Mouse (Mus musculus): ENCODE data around the gene Hoxa6.

Gene Hoxa6

DNA sequence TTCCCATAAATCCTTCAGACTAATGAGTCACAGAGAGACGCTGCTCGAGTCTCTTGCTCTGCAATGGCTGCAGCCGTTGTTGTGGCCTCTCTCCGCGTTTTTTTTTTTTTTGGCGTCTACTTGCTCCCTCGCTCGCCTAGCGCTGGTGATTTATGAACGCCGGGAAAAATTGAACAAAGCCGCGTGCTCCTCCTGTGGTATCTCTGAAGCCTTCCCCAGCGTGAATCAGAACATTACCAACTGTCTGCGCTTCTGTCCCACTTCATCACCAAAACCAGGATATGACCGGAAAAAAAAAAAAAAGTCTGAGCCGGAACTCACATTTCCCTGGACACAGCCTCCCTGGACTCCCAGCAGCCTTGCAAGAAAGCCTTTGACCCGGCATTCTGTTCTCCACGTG is 23.3 kb downstream of the Hoxa6 start:
- no peak for TF ChIP-seq CTCF (conservative IDR thresholded peaks at IDR 0.05; ENCODE audit: low read length)
- no peak for TF ChIP-seq NANOG (IDR thresholded peaks at IDR 0.05; ENCODE audit: borderline replicate concordance, low read length)
- TF ChIP-seq POU5F1 (IDR thresholded peaks at IDR 0.05; ENCODE audit: borderline replicate concordance, low read length) = no peak
- Histone ChIP-seq H3K4me1 (replicated peaks; ENCODE audit: low read depth, low read length) (peaks cover 18% of the 10 kb centered on the region), H3K27me3 (ENCODE audit: insufficient read depth, low read length) (peaks cover 99% of the 10 kb centered on the region), H3K9me3 (ENCODE audit: low read length) (no peaks in the 10 kb centered on the region), H3K4me3 (replicated peaks; ENCODE audit: low read length) (no peak overlapping the region), H3K36me3 (ENCODE audit: insufficient read depth, low read length) (no peaks in the 10 kb centered on the region)

DNA sequence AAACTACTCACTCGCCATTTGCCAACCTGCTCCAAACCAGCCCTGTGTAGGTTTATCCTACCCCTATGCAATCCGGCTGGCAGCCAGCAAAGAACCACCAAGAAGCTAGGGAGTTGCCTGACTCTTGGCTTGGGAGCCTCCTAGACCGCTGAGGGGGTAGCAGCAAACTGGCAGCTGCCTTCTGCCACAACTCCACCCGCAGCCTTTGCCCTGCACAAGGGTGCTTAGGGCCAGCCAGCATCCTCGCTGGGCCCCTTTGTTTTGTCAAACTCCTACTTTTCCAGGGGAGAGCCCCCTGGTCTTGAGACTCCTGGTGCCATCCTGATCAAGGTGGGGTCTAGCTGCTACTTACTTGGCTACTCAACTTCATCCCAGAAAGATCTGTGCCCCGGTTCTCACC is 23.9 kb downstream of the Hoxa6 start:
- peaks cover 20% of the 10 kb centered on the region for H3K4me1 ChIP-seq (replicated peaks; ENCODE audit: low read depth, low read length)
- TF ChIP-seq CTCF (conservative IDR thresholded peaks at IDR 0.05; ENCODE audit: low read length) (no peak), NANOG (IDR thresholded peaks at IDR 0.05; ENCODE audit: borderline replicate concordance, low read length) (no peak), POU5F1 (IDR thresholded peaks at IDR 0.05; ENCODE audit: borderline replicate concordance, low read length) (no peak)
- H3K4me3 ChIP-seq (replicated peaks; ENCODE audit: low read length) = no peak overlapping the region
- H3K27me3 ChIP-seq (ENCODE audit: insufficient read depth, low read length) = peaks cover 99% of the 10 kb centered on the region
- no peaks in the 10 kb centered on the region for H3K36me3 ChIP-seq (ENCODE audit: insufficient read depth, low read length)
- H3K9me3 ChIP-seq (ENCODE audit: low read length) = no peaks in the 10 kb centered on the region

DNA sequence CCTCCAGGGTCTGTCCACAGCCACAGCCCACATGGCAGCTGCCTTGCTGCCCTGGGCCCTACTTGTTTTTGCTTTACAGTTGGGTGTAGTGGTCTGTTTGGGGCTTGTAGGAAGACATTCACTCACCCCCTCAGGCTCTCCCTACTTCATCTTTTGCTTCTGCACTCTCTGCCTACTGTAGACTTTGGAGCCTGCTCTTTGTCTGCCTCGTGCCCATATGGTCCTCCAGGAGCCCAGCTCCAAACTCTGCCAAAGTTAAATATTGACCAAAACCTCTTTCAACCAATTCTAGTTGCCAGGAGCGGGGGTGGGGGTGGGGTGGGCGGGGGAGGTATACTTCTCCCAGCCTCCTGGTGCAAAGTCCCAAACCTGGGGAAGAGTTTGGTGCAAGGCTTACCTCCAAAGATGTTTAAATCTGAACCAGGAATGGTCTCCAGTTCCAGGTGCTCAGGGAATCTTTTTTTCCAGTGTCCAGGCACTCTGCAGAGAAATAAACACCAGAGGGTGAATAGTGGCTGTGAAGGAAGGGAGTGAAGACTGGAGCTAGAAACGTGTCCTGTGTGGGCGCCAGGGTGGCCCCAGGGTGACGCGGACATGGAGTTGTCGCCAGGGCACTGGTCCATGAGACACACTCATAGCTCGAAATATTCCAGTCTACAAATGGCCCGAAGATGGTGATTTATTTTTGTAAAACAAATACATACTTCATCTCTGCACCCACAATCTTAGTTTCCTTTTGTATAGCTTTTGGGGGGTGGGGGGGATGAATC is 25.0 kb downstream of the Hoxa6 start:
- no peaks in the 10 kb centered on the region for H3K9me3 ChIP-seq (ENCODE audit: low read length)
- peaks cover 99% of the 10 kb centered on the region for H3K27me3 ChIP-seq (ENCODE audit: insufficient read depth, low read length)
- peaks cover 23% of the 10 kb centered on the region for H3K4me1 ChIP-seq (replicated peaks; ENCODE audit: low read depth, low read length)
- TF ChIP-seq POU5F1 (IDR thresholded peaks at IDR 0.05; ENCODE audit: borderline replicate concordance, low read length) (no peak), CTCF (conservative IDR thresholded peaks at IDR 0.05; ENCODE audit: low read length) (no peak), NANOG (IDR thresholded peaks at IDR 0.05; ENCODE audit: borderline replicate concordance, low read length) (no peak)
- no peak overlapping the region for H3K4me3 ChIP-seq (replicated peaks; ENCODE audit: low read length)
- H3K36me3 ChIP-seq (ENCODE audit: insufficient read depth, low read length) = no peaks in the 10 kb centered on the region

DNA sequence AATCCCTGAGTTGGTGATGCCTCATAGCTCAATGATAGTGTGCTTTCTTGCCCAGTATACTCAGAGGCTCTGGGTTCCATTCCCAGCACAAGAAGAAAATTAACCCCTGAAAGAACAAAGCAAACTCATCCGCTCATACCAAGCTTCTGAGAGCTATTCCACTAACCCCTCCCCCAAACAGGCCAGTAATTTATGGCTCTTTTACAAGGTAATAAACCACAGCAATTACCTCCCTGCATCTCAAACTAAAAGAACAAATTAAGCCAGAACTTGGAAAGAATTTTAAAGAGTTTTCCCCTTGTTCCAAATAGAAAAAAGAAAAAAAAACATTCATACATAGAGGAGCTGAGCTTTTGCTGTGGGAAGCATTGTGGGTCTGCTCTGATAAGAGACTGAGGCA is 25.7 kb downstream of the Hoxa6 start:
- peaks cover 99% of the 10 kb centered on the region for H3K27me3 ChIP-seq (ENCODE audit: insufficient read depth, low read length)
- TF ChIP-seq NANOG (IDR thresholded peaks at IDR 0.05; ENCODE audit: borderline replicate concordance, low read length) (no peak), CTCF (conservative IDR thresholded peaks at IDR 0.05; ENCODE audit: low read length) (no peak), POU5F1 (IDR thresholded peaks at IDR 0.05; ENCODE audit: borderline replicate concordance, low read length) (no peak)
- H3K4me3 ChIP-seq (replicated peaks; ENCODE audit: low read length) = no peak overlapping the region
- peaks cover 23% of the 10 kb centered on the region for H3K4me1 ChIP-seq (replicated peaks; ENCODE audit: low read depth, low read length)
- no peaks in the 10 kb centered on the region for H3K9me3 ChIP-seq (ENCODE audit: low read length)
- no peaks in the 10 kb centered on the region for H3K36me3 ChIP-seq (ENCODE audit: insufficient read depth, low read length)

DNA sequence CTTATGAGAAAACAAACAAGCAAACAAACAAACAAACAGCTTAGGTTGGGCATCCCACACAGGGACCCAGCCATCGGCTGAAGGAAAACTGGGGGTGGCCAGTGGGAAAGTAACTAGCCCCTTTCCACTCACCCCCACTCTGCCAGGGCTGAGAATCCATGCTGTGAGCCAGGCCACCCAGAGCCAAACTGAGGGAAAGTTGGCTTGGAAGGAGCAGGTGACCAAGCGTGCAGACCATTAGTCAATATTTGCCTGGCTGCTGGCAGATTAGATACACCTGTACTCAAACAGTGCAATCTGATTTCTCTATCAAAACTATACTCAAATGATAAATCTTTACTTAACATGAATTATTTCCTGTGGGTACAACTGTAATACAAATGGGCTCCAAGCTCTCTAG is 26.5 kb downstream of the Hoxa6 start:
- Histone ChIP-seq H3K4me3 (replicated peaks; ENCODE audit: low read length) (no peak overlapping the region), H3K4me1 (replicated peaks; ENCODE audit: low read depth, low read length) (peaks cover 29% of the 10 kb centered on the region), H3K9me3 (ENCODE audit: low read length) (no peaks in the 10 kb centered on the region), H3K36me3 (ENCODE audit: insufficient read depth, low read length) (no peaks in the 10 kb centered on the region), H3K27me3 (ENCODE audit: insufficient read depth, low read length) (peaks cover 99% of the 10 kb centered on the region)
- TF ChIP-seq NANOG (IDR thresholded peaks at IDR 0.05; ENCODE audit: borderline replicate concordance, low read length) (no peak), POU5F1 (IDR thresholded peaks at IDR 0.05; ENCODE audit: borderline replicate concordance, low read length) (no peak), CTCF (conservative IDR thresholded peaks at IDR 0.05; ENCODE audit: low read length) (no peak)

DNA sequence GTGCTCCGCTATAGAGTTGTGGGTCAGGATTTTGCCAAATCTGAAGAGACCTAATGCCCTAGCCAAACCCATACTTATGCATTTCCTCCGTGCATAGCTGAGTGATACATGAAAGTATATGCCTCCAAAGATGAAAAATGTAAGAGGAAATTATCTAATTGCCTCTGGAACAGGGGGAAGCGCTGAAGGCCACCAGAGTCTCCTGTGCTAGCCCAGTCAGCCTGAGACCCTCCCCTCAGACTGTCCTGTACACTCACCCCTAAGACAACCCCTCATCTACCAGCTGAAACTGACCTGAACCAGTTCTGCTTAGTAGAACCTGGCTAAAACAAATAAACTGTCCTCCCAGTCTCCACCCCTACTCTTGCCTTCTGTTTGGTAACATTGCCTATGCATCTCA is 27.8 kb downstream of the Hoxa6 start:
- Histone ChIP-seq H3K9me3 (ENCODE audit: low read length) (no peaks in the 10 kb centered on the region), H3K36me3 (ENCODE audit: insufficient read depth, low read length) (no peaks in the 10 kb centered on the region), H3K27me3 (ENCODE audit: insufficient read depth, low read length) (peaks cover 97% of the 10 kb centered on the region), H3K4me3 (replicated peaks; ENCODE audit: low read length) (no peak overlapping the region), H3K4me1 (replicated peaks; ENCODE audit: low read depth, low read length) (peaks cover 38% of the 10 kb centered on the region)
- TF ChIP-seq NANOG (IDR thresholded peaks at IDR 0.05; ENCODE audit: borderline replicate concordance, low read length) (no peak), CTCF (conservative IDR thresholded peaks at IDR 0.05; ENCODE audit: low read length) (no peak), POU5F1 (IDR thresholded peaks at IDR 0.05; ENCODE audit: borderline replicate concordance, low read length) (no peak)

DNA sequence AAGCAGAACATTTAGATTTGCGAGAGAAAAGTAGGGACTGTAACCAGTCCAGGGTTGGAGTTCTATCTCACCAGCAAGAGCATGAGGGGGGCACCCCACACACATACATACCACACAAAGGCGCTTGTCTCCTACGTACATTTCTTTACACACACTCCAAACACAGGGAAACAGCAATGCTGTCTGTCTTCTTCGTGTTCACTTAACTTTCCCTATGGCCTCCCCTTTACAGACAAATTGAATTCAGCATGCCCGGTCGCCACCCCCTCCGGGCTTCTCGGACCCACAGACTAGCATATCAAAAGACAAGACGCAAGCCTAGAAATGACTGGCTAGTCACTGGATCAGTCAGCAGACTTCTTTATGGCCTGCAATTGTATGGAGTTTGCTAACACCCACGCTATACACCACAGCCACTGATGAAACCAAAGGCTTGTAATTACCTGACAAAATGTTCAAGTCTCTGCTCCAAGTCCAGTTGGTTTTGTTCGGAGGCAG is 28.3 kb downstream of the Hoxa6 start:
- Histone ChIP-seq H3K36me3 (ENCODE audit: insufficient read depth, low read length) (no peaks in the 10 kb centered on the region), H3K9me3 (ENCODE audit: low read length) (no peaks in the 10 kb centered on the region), H3K27me3 (ENCODE audit: insufficient read depth, low read length) (peaks cover 95% of the 10 kb centered on the region), H3K4me3 (replicated peaks; ENCODE audit: low read length) (no peak overlapping the region), H3K4me1 (replicated peaks; ENCODE audit: low read depth, low read length) (peaks cover 39% of the 10 kb centered on the region)
- no peak for TF ChIP-seq NANOG (IDR thresholded peaks at IDR 0.05; ENCODE audit: borderline replicate concordance, low read length)
- no peak for TF ChIP-seq CTCF (conservative IDR thresholded peaks at IDR 0.05; ENCODE audit: low read length)
- TF ChIP-seq POU5F1 (IDR thresholded peaks at IDR 0.05; ENCODE audit: borderline replicate concordance, low read length) = no peak

DNA sequence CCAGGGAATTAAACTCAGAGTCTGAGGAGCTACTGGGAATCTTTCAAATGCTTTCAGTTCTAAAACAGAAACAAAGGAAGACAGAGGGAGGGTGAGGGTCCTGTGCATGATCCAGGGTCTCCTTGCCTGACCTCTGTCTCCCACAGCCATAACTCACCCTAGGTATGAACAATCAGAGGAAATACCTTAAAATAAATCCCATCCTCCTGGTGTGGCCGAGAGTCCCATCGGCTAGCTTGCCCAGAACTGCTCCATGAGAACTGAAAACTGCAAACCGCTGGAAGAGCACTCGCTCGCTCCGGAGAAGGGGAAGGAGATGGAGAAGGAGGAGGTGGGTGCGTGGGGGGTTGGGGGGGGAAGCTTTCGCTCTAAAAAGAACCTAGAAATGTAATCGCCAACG is 28.8 kb downstream of the Hoxa6 start:
- H3K9me3 ChIP-seq (ENCODE audit: low read length) = no peaks in the 10 kb centered on the region
- H3K4me3 ChIP-seq (replicated peaks; ENCODE audit: low read length) = no peak overlapping the region
- H3K27me3 ChIP-seq (ENCODE audit: insufficient read depth, low read length) = peaks cover 95% of the 10 kb centered on the region

More for the DNA sequence above, 28.8 kb downstream of the Hoxa6 start:
- Histone ChIP-seq H3K36me3 (ENCODE audit: insufficient read depth, low read length) (no peaks in the 10 kb centered on the region), H3K4me1 (replicated peaks; ENCODE audit: low read depth, low read length) (peaks cover 42% of the 10 kb centered on the region)
- TF ChIP-seq CTCF (conservative IDR thresholded peaks at IDR 0.05; ENCODE audit: low read length) = no peak
- no peak for TF ChIP-seq POU5F1 (IDR thresholded peaks at IDR 0.05; ENCODE audit: borderline replicate concordance, low read length)
- no peak for TF ChIP-seq NANOG (IDR thresholded peaks at IDR 0.05; ENCODE audit: borderline replicate concordance, low read length)
